In the genomic region with DNA sequence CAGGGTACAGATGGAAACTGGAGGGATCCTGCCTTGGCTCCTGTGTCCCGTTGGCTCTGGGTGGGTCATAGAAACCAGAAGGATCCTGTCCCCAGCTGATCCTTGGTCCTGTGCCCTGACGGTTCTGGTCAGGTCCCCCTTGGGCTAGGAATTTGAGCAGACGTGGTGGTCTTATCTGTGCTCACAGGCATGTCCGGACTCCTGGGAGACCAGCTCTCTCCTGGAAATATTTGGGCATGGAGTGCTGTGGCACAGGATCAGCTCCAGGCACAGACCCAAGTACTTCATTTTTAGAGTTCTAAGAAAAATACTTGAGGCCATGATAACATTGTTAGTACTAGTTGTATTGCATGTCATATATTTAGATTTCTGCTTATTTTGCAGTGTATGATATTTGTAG, we compare ENCODE assay signal across 30 mouse cellular contexts. TPM values are rescaled to one million over a fixed set of nuclear protein-coding genes. Genes with fewer than 3 reads are reported as not detected.
A peak's percentile ranks its signal among the peaks of the same experiment; 100 is the strongest.
DNase-seq lines count a peak whose midpoint lies in the region; ATAC-seq and TF ChIP-seq lines count a peak whose summit lies in the region.
"Had no signal": no experiment of that assay in that cellular context is flagged by ENCODE, and none has a peak within 500 bp of the region (broad histone marks: within the 10 kb centered on the region; RNA-seq: fewer than 3 reads in every experiment).

No protein-coding gene starts in this region.

- no peaks in the 10 kb centered on the region for H3K4me1 ChIP-seq in heart, embryonic 10.5 days
- H3K4me1 ChIP-seq in heart, postnatal 0 days (ENCODE audit: control insufficient read depth, insufficient read depth): peaks cover 5% of the 10 kb centered on the region
- no peaks in the 10 kb centered on the region for H3K4me1 ChIP-seq in kidney, embryonic 15.5 days
- H3K4me1 ChIP-seq: embryonic facial prominence, embryonic 12.5 days; hindbrain, embryonic 10.5 days; hindbrain, embryonic 15.5 days; limb, embryonic 13.5 days; lung, embryonic 15.5 days; midbrain, embryonic 13.5 days had no signal

- no peak overlapping the region for H3K4me2 ChIP-seq in heart, postnatal 0 days (ENCODE audit: low read depth, low read length)
- H3K4me2 ChIP-seq in kidney, embryonic 15.5 days: no peak overlapping the region
- H3K4me2 ChIP-seq: embryonic facial prominence, embryonic 12.5 days; hindbrain, embryonic 15.5 days; limb, embryonic 13.5 days; liver, embryonic 11.5 days; lung, embryonic 15.5 days; midbrain, embryonic 13.5 days had no signal

- WGBS in heart, embryonic 10.5 days: 68% methylated on average over 4 of the region's 4 CpGs
- WGBS in heart, postnatal 0 days: 20% methylated on average over 4 of the region's 4 CpGs
- WGBS in kidney, embryonic 15.5 days: 87% methylated on average over 4 of the region's 4 CpGs

- ATAC-seq in heart, postnatal 0 days (ENCODE audit: insufficient read depth, low read depth): peak; percentile 97
- no peak for ATAC-seq in monocyte, adult 5-6 weeks (replicated peaks; ENCODE audit: insufficient number of reproducible peaks, low FRiP score, low TSS enrichment, poor library complexity, severe bottlenecking)
- ATAC-seq in kidney, embryonic 15.5 days (replicated peaks; ENCODE audit: low FRiP score): no peak
- ATAC-seq: forebrain, embryonic 14.5 days; inflammation-experienced regulatory T-cells, adult 6 months; midbrain, embryonic 13.5 days had no signal

- no peak overlapping the region for H3K4me3 ChIP-seq in heart, embryonic 10.5 days
- no peak overlapping the region for H3K4me3 ChIP-seq in heart, postnatal 0 days (ENCODE audit: low read depth, low read length)
- H3K4me3 ChIP-seq in kidney, embryonic 15.5 days (replicated peaks): no peak overlapping the region
- H3K4me3 ChIP-seq: embryonic facial prominence, embryonic 12.5 days; hindbrain, embryonic 10.5 days; hindbrain, embryonic 15.5 days; layer of hippocampus, adult 2 months; limb, embryonic 13.5 days; lung, embryonic 15.5 days; megakaryocyte, embryonic 14.5 days; midbrain, embryonic 13.5 days had no signal

- H3K27ac ChIP-seq in heart, embryonic 10.5 days: no peak overlapping the region
- peak overlapping the region; percentile 93 for H3K27ac ChIP-seq in heart, postnatal 0 days (ENCODE audit: low read depth)
- H3K27ac ChIP-seq in kidney, embryonic 15.5 days: no peak overlapping the region
- H3K27ac ChIP-seq: embryonic facial prominence, embryonic 12.5 days; hindbrain, embryonic 10.5 days; hindbrain, embryonic 15.5 days; layer of hippocampus, adult 2 months; limb, embryonic 13.5 days; lung, embryonic 15.5 days; midbrain, embryonic 13.5 days had no signal

- peaks cover 86% of the 10 kb centered on the region for H3K36me3 ChIP-seq in heart, embryonic 10.5 days
- H3K36me3 ChIP-seq in heart, postnatal 0 days (replicated peaks; ENCODE audit: control insufficient read depth, insufficient read depth, low read length): peaks cover 48% of the 10 kb centered on the region
- peaks cover 72% of the 10 kb centered on the region for H3K36me3 ChIP-seq in kidney, embryonic 15.5 days

- peak; percentile 86; the same call in 1 of the 2 replicates for TF ChIP-seq EP300 in heart, postnatal 0 days (IDR thresholded peaks at IDR 0.05; ENCODE audit: low read depth)

- no peaks in the 10 kb centered on the region for H3K9me3 ChIP-seq in heart, embryonic 10.5 days
- H3K9me3 ChIP-seq in heart, postnatal 0 days (replicated peaks; ENCODE audit: control insufficient read depth, low read length): no peaks in the 10 kb centered on the region
- H3K9me3 ChIP-seq in kidney, embryonic 15.5 days (replicated peaks): no peaks in the 10 kb centered on the region
- H3K9me3 ChIP-seq: embryonic facial prominence, embryonic 12.5 days; G1E; hindbrain, embryonic 15.5 days; lung, embryonic 15.5 days; megakaryocyte, embryonic 14.5 days; midbrain, embryonic 13.5 days had no signal

- peak; percentile 29 to 55 for DNase-seq in heart, adult 18-20 months
- no peak for DNase-seq in heart, embryonic 10.5 days (ENCODE audit: low spot score)
- peak; percentile 24 to 56 for DNase-seq in heart, adult 9 months (ENCODE audit: low spot score in 2 of 2)
- peak; percentile 74 for DNase-seq in heart, postnatal 0 days (ENCODE audit: low spot score)
- DNase-seq in heart, postnatal 4 days: peak; percentile 50
- DNase-seq: adrenal gland, adult 8-10 months; cerebellum, adult 9-10 months; cerebellum, postnatal 36 days; embryo, embryonic 11 days; gastrocnemius, postnatal 25 days; kidney, adult 11 months; kidney, postnatal 25 days; lung, postnatal 4 days; right cerebral cortex, adult 18-20 months; spleen, adult 18-20 months; thymus, postnatal 25 days had no signal

- no peak for TF ChIP-seq CTCF in heart, postnatal 0 days (IDR thresholded peaks at IDR 0.05; ENCODE audit: low read depth)

- no peak overlapping the region for H3K9ac ChIP-seq in heart, postnatal 0 days (replicated peaks; ENCODE audit: low read depth, low read length)
- no peak overlapping the region for H3K9ac ChIP-seq in kidney, embryonic 15.5 days
- H3K9ac ChIP-seq: embryonic facial prominence, embryonic 12.5 days; hindbrain, embryonic 15.5 days; limb, embryonic 13.5 days; lung, embryonic 15.5 days; midbrain, embryonic 13.5 days had no signal

- H3K27me3 ChIP-seq in heart, embryonic 10.5 days (ENCODE audit: insufficient read depth, poor library complexity, severe bottlenecking): no peaks in the 10 kb centered on the region
- H3K27me3 ChIP-seq in heart, postnatal 0 days (ENCODE audit: control insufficient read depth, insufficient read depth, low read length): no peaks in the 10 kb centered on the region
- no peaks in the 10 kb centered on the region for H3K27me3 ChIP-seq in kidney, embryonic 15.5 days
- H3K27me3 ChIP-seq: embryonic facial prominence, embryonic 12.5 days; hindbrain, embryonic 15.5 days; limb, embryonic 13.5 days; lung, embryonic 15.5 days; megakaryocyte, embryonic 14.5 days; midbrain, embryonic 13.5 days had no signal

RNA-seq across cellular contexts. Expression of a gene that starts 11.1 kb away (rescaled TPM):
- total RNA-seq in heart, adult 18-20 months (2021): 10 to 100 TPM; 29.3 to 33.9 TPM
- polyA plus RNA-seq in heart, embryonic 10.5 days (2016; fragmentation: Nextera tagmentation; extraction: Ambion mirVana): 105 and 108 TPM in 2 replicates
- 42.9 and 57.4 TPM in 2 replicates for total RNA-seq in heart, postnatal 0 days (2014; rRNA removed; ENCODE audit: low replicate concordance)
- 69.8 and 80.4 TPM in 2 replicates for polyA plus RNA-seq in heart, postnatal 0 days (2015; fragmentation: Nextera tagmentation; extraction: Ambion mirVana)
- total RNA-seq in heart, postnatal 4 days (2021): 10 to 100 TPM; 38.3 to 39.1 TPM
- 91.8 to 94.8 TPM (median 93.6 TPM) in 3 replicates for total RNA-seq in monocyte, adult 5-6 weeks (2017)
- 114 and 126 TPM in 2 replicates for polyA plus RNA-seq in kidney, embryonic 15.5 days (2015; fragmentation: Nextera tagmentation; extraction: Ambion mirVana)
